Mouse (Mus musculus) spleen, postnatal 14 days (tissue): ENCODE measurements around the gene Mafg.
A peak's percentile ranks its signal among the peaks of the same experiment; 100 is the strongest.
"Not testable (repeated sequence)": the region's sequence is repeated elsewhere in the genome, so short reads cannot be mapped to it uniquely, and the experiment has no call there.

Source experiments
- DNase-seq, 2 experiments: peaks; one replicate each; pipeline ENCODE4 v3.0.0; 2021 to 2022; ENCODE audit warnings: low spot score in 2 of 2

Mafg gene

DNA sequence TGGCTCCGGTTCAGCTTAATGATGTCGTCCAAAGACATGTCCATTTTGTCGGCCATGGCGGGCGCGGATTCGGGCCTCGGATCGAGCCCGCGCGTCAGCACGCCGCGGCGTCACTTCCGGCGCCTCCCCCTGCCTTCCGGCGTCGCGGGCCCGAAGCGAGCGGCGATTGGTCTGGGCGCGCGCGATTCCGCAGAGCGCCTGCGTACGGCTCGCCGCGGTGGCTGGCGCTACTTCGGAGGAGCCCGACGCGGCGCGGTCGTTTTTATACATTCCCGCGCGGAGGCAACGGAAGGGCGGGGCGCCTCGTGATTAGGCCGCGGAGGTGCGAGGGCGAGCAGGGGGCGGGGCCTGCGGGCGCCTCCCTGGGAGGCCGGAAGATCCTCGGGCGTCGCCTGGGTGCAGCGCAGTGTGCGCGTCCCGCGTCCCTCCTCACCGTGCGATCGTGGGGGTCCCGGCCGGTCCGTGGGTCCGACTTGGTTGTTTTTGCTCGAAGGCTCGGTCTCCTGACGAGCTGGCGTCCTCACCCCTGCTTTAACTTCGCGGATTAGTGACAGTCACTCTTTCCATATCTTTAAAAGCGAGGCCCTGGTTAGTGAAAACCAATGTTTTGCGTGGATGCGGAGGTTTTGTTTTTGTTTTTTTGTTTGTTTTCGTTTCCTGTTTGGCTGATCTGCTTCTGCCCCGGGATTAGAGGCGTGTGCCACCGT lies 35.0 kb downstream of the Mafg start, which contains the start of the genes Alyref and Anapc11:
TSS of gene Alyref (minus strand) at position 83 of the 707 bp plus-strand sequence.
TSS of gene Anapc11 (plus strand) at position 139 of the 707 bp plus-strand sequence.
- peak; percentile 88 to 93 for DNase-seq

DNA sequence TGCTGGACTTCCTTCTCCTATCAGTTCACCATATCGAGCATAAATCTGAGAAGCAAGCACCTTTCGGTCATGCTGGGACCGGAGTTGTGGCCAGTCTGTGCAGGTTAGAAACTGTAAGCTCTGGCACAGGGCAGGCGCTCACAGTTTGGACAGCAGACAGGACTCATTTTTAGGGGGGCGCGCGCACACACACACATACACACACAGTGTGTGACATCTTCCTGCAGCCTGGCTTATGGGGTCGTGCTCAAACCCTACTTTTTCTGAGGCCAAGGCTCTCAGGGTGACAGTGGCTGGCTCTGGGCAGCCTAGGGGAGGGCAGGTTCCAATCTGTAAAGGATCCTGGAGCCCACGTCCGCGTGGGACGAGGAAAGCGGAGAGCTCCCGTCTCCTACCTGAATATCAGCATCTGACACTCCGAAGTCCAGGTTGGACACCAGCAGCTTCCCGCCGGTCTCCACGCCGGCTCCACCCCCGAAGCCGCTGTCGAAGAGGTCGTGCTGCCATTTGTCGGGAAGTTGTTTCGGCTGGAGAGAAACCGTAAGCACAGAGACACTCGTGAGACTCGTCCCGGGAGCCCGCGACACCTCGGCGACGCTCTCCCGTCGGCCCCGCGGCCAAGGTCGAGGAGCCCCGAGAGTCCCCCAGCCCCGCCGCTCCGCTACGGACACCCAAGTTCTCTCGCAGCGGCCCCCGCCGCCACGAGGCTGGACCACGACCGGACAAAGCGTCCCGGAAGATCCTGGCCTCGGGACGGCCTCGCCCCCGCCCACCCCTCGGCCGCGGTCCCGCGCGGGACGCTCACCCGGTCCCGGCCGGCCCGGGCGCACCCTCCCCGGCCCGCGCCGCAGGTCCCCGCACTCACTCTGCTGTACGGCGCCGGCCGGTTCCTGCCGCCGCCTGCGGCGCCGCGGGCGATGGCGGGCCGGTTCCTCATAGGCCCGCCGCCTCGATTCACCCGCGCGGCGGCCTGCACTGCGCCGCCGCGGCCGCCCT lies 35.9 kb downstream of the Mafg start:
- DNase-seq: no peak

- DNase-seq: no peak
Measured at GRCm38 (mm10) chr11:120588531-120588930, 44.9 kb downstream of the Mafg start.

GRCm38 (mm10) chr11:120583937-120584336 lies 49.5 kb downstream of the Mafg start:
- no peak for DNase-seq

DNA sequence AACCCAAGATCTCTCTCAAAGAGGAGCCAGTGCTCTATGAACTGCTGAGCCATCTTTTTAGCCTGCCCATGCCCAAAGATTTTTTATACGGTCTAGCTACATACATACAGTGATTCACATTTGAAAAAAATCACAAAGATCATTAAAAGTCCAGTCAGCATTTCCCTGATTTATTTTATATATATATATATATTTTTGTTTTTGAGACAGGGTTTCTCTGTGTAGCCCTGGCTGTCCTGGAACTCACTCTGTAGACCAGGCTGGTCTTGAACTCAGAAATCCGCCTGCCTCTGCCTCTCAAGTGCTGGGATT lies 50.5 kb downstream of the Mafg start:
- not testable (repeated sequence) for DNase-seq

DNA sequence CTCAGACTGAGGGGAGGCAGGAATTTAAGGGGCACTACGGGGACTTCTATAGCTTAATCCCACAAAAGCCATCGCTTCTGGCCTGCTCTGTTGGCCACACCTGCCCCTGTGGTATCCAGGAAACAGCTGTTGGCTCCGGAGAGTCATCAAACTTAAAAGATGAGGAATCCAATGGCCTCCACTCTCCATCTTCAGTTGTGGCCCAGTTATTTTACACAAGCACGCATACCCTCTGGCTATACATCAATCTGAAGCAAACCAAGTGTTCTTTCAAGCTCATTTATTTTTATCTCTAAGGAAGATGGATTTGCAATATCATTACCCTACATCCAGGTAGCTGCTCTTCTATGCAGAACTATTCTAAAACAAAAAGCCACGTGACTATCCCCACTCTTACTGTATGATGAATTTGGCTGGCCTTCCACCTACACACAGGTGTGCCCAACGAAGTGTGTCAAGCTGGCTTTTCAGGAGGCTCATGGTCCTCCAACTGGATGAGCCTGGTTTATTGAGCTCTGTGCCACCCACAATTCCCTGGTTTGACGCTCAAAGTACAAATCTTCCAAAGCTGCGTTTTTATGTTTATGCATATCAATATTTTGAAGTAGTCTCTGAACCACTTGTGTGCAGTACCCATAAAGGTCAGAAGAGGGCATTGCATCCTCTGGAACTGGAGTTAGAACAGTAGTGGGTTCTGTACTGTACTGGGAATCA lies 51.0 kb downstream of the Mafg start:
- DNase-seq: no peak

DNA sequence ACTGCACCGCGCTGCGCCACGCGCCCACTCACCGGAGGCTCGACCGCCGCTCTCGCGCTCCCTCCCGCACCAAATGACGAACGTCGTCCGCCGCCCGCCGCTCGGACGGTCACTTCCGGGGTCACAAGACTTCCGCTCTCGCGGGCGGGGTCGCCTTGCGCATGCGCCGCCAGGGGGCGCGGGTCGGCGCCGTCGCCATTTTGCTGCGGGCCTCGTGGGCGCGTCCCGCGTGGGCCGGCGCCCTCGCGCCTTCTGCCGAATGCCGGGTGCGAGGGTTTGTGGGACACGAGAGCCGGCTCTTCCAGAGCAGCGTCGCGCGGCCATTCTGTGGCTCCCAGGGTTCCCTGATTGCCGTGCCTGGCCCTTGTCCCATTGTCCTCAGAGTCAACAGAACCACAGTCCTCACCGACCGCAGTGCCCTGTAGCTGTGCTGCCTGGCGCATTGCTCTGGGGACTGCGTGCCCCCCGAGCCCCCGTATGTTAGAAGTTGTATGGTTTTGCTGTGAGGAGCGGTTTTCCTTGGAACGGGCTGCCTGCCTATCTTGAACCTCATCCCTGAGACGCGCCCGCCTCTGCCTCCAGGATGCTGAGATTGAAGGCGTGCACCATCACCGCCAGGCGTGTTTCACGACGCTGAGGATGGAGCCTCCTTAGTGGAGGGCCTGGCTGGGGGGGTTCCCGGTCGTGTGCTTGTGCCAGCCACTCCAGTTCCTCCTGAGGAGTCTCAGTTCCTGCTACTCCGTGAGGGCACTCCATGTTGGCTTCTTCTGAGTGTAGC lies 51.7 kb downstream of the Mafg start, which contains the start of gene Arhgdia:
TSS of gene Arhgdia (minus strand) at position 135 of the 778 bp plus-strand sequence.
- DNase-seq: peak; percentile 79 to 82

- DNase-seq: peak in 1 of 2 experiments; percentile 34
Measured at GRCm38 (mm10) chr11:120580871-120581331, 52.5 kb downstream of the Mafg start.

GRCm38 (mm10) chr11:120580190-120580589 lies 53.2 kb downstream of the Mafg start:
- no peak for DNase-seq

DNA sequence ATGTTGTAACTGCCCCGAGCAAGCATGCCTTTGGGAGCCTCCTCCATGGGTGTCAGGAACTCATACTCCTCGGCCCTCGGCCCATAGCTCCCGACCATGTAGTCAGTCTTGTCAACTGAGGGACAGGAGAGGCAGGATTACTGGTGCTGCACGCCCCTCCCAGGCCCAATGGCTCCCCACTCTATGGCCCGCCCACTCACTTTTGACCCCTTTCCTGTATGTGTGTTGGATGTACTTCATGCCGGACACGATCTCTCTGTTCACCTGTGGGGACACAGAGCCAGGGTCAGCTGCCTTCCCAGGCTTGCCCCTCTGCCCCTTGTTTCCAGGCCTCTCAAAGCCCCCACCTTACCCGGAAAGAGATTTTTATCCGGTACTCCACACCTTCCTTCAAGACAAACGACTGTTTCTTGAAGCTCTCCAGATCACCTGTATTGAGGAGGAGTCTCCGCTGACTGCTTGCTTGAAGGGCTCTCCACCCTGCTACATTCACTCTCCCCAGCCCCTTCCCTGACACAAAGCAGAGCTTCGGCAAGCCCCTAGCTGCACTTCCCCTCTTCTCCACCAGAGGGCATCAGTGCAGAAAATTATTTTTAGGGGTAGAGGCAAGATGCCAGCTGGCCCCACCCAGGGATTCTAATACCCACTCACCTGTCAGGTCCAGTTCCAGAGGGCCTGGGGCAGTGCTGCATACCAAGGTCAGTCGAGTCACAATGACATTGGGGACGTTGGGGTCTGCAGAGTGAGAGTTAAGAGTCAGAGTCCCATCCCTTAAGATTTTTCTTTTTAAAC lies 53.9 kb downstream of the Mafg start:
- peak; percentile 62 to 83 for DNase-seq

DNA sequence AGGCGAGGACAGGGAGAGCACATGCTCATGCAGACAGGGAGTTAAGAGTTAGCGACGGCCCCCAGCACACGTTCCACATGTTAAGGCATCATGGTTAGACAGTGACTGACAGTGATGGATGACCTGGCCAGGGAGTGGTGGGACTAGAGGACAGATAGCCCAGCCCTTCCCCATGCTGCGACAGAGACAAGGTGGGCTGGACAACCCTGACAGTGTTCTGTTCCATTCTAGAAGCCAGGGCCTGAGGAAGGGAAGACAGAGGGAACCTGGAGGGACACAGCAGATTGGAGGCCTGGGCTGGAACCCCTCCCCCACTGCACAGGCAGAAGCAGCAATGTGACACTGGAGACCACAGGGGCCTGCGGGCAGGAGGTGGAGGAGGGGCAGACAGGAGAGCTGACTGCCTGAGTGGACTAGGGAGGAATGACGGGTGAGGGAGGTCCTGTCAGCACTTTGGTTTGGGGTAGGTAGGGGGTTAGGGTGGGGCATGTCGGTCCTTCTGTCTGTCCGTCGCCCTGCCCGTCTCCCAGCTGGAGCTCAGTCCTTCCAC lies 54.6 kb downstream of the Mafg start:
- DNase-seq: no peak

DNA sequence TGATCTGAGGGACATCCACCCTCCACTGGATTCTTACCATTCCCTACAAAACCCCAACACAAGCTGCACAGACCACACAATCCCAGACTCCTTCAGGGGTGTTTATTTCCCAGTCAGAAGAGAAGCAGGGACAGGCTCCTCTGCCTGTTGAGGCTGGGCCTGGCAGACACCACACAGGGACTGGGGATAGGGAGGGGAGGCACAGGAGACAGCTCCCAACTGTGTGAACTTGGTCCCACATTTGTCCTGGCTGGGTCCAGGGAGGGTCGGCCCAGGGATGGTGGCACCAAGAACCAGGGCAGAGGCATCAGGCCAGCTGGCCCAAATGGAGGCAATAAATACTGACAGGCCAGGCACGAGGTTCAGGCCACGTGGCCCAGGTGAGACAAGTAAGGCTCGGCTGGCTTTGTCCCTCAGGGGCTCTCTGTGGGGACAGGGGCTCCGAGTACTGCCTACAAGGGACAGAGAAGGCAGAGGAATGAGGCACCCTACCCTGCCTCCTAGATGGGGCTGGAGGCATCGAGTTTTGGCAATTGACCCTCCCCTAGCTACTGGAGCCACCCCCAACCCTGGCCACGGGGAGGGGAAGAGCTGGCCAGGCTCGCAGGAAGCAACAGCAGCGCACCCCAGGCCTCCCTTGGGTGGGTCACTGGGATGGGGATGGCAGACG lies 55.2 kb downstream of the Mafg start:
- DNase-seq: no peak

- DNase-seq: no peak
Measured at GRCm38 (mm10) chr11:120577211-120578023, 56.0 kb downstream of the Mafg start.

DNA sequence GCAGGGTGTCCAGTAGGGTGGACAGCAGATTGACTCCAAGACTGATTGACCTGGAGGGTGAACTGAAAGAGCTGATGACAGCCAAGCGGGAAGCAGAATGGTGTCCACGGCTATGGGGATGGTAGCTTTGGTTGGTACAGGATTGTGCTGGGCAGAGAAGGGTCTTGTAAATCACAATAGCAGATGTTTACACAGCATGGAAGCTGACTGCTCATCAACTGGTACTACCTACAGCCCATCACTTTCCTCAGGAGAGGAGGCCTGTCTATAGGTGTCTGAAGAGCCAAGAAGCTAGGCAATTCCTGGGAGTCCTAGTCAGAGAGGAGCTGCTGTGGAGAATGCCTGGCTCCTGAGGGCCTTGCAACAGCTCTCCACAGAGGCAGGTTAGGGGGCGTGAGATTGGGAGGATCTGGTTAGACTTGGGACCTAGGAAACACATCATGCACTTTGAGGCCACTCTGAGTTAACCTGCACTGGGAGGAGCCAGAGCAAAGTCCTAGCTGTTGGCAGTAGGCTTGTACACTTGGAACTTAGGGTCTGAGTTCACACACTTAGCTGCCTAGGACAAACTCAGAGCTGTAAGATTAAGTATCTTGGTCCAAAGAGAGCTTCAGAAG lies 56.9 kb downstream of the Mafg start:
- DNase-seq: no peak

DNA sequence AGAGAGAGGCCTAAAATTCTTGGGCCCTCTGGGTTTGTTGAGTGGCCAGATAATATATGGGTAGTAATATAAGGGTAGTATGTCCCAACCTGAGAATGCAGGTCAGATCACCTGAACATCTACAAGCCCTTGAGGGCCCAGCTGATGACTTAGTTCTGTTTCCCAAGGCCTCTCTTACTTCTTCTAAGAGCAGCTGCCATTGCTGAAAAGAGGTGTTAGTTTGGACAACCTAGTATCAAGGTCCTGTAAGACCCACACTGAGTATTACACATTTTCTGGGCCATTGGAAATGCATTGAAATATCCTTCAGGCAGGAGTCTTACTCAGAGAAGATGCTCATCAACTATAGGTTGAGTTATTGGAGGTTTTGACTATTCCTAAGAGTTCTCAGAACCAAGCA lies 57.5 kb downstream of the Mafg start:
- no peak for DNase-seq
